Mouse (Mus musculus) forebrain, embryonic 15.5 days (tissue): ENCODE measurements around the gene Gm10778. TPM values are rescaled to one million over a fixed set of nuclear protein-coding genes. Genes with fewer than 3 reads are reported as not detected.
"Not testable (repeated sequence)": the region's sequence is repeated elsewhere in the genome, so short reads cannot be mapped to it uniquely, and the experiment has no call there.

ENCODE experiments used
- ATAC-seq: fragments of 200-750 bp; cut with Nextera tagmentation; replicated peaks from 2 replicates; pipeline ENCODE4 v1.8.0; 2017; ENCODE audit warnings: mild to moderate bottlenecking, moderate TSS enrichment, moderate library complexity
- H3K27ac ChIP-seq: fragments of 300-500 bp; sonication (generic); replicated peaks from 2 replicates; pipeline ENCODE4 v1.5.1; 2015; ENCODE audit warnings: mild to moderate bottlenecking, inconsistent platforms
- H3K27me3 ChIP-seq: fragments of 300-500 bp; sonication (generic); 2 replicates; pipeline ENCODE4 v1.6.1; 2015; ENCODE audit warnings: inconsistent platforms
- H3K36me3 ChIP-seq: fragments of 300-500 bp; sonication (generic); 2 replicates; pipeline ENCODE4 v1.6.1; 2015; ENCODE audit warnings: mild to moderate bottlenecking, inconsistent platforms
- H3K4me1 ChIP-seq: fragments of 300-500 bp; sonication (generic); 2 replicates; pipeline ENCODE4 v1.6.1; 2015; ENCODE audit warnings: inconsistent platforms
- H3K4me2 ChIP-seq: fragments of 300-500 bp; sonication (generic); replicated peaks from 2 replicates; pipeline ENCODE4 v1.6.1; 2015; ENCODE audit warnings: mild to moderate bottlenecking, inconsistent platforms
- H3K4me3 ChIP-seq: fragments of 300-500 bp; sonication (generic); 2 replicates; pipeline ENCODE4 v1.5.1; 2015; ENCODE audit warnings: mild to moderate bottlenecking, inconsistent platforms
- H3K9ac ChIP-seq: fragments of 300-500 bp; sonication (generic); replicated peaks from 2 replicates; pipeline ENCODE4 v1.6.1; 2015; ENCODE audit warnings: mild to moderate bottlenecking, inconsistent platforms
- H3K9me3 ChIP-seq: fragments of 300-500 bp; sonication (generic); 2 replicates; pipeline ENCODE4 v1.6.1; 2016; ENCODE audit warnings: inconsistent platforms
- WGBS: fragments of 180-500 bp; shearing (Covaris S2); methylation state at CpG from one replicate; pipeline ENCODE4 v1.1.7; 2015; ENCODE audit warnings: mixed read lengths; 5-methylcytosine and 5-hydroxymethylcytosine counted together
- polyA plus RNA-seq: library from polyadenylated mRNA; unstranded; fragments of >200 nt; fragmentation: Nextera tagmentation; extraction: Ambion mirVana; gene quantifications from 2 replicates; pipeline ENCODE4 v1.2.1, GENCODE M21; 2015

Gene Gm10778
- 6.3 and 6.9 TPM in 2 replicates for polyA plus RNA-seq

- Histone ChIP-seq H3K36me3 (peaks cover 15% of the 10 kb centered on the region), H3K4me3 (peak within 1 kb of the TSS; percentile 53), H3K4me2 (peak within 1 kb of the TSS; percentile 55), H3K9ac (peak within 1 kb of the TSS; percentile 70), H3K27ac (peak within 1 kb of the TSS; percentile 86)
- ATAC-seq, result peak; percentile 97
- WGBS, result 3% methylated on average over 32 of the region's 52 CpGs
- not testable (repeated sequence) for H3K27me3 ChIP-seq, H3K9me3 ChIP-seq, H3K4me1 ChIP-seq
These were observed at the start of gene Gm10778 for GRCm38 (mm10) chr10:81648803-81649775. Gm10778 (plus strand) TSS chr10:81649059.

GRCm38 (mm10) chr10:81599630-81600029, 49.2 kb upstream of the Gm10778 start:
- H3K4me1 ChIP-seq, result peaks cover 50% of the 10 kb centered on the region
- no peaks in the 10 kb centered on the region for H3K36me3 ChIP-seq
- H3K9me3 ChIP-seq, result no peaks in the 10 kb centered on the region
- no peak overlapping the region for H3K4me2 ChIP-seq
- H3K9ac ChIP-seq, result no peak overlapping the region
- WGBS, result 79% methylated on average over 5 of the region's 5 CpGs
- no peak for ATAC-seq
- no peak overlapping the region for H3K4me3 ChIP-seq
- H3K27me3 ChIP-seq, result peaks cover 30% of the 10 kb centered on the region
- H3K27ac ChIP-seq, result no peak overlapping the region

- no peaks in the 10 kb centered on the region for H3K9me3 ChIP-seq
- H3K27me3 ChIP-seq, result peaks cover 25% of the 10 kb centered on the region; the same call in 1 of the 2 replicates
- ATAC-seq, result no peak
- WGBS, result 55% methylated on average over 10 of the region's 10 CpGs
- no peaks in the 10 kb centered on the region for H3K36me3 ChIP-seq
- H3K9ac ChIP-seq, result no peak overlapping the region
- no peak overlapping the region for H3K4me3 ChIP-seq
- H3K4me1 ChIP-seq, result peaks cover 53% of the 10 kb centered on the region
- H3K27ac ChIP-seq, result no peak overlapping the region
- H3K4me2 ChIP-seq, result no peak overlapping the region
These were observed 48.8 kb upstream of the Gm10778 start for GRCm38 (mm10) chr10:81600096-81600495.

- under 1% methylated on average over 28 of the region's 28 CpGs for WGBS
- no peak within 1 kb of the TSS for H3K27ac ChIP-seq
- no peaks in the 10 kb centered on the region for H3K36me3 ChIP-seq
- peak within 1 kb of the TSS; percentile 26 for H3K4me3 ChIP-seq
- peaks cover 18% of the 10 kb centered on the region; the same call in 1 of the 2 replicates for H3K27me3 ChIP-seq
- H3K9ac ChIP-seq, result no peak within 1 kb of the TSS
- peaks cover 53% of the 10 kb centered on the region for H3K4me1 ChIP-seq
- peak; percentile 72 for ATAC-seq
- H3K9me3 ChIP-seq, result no peaks in the 10 kb centered on the region
- H3K4me2 ChIP-seq, result peak within 1 kb of the TSS; percentile 40
These were observed 48.1 kb upstream of the Gm10778 start, which contains the start of gene Tle6 for GRCm38 (mm10) chr10:81600738-81601203. Tle6 (minus strand) TSS chr10:81601073.

- Histone ChIP-seq H3K9me3 (no peaks in the 10 kb centered on the region), H3K27ac (no peak overlapping the region), H3K36me3 (no peaks in the 10 kb centered on the region), H3K4me3 (no peak overlapping the region), H3K27me3 (peaks cover 13% of the 10 kb centered on the region; the same call in 1 of the 2 replicates), H3K4me1 (peaks cover 48% of the 10 kb centered on the region), H3K9ac (no peak overlapping the region), H3K4me2 (peak overlapping the region; percentile 40)
- 15% methylated on average over 7 of the region's 7 CpGs for WGBS
- no peak for ATAC-seq
These were observed 47.4 kb upstream of the Gm10778 start for GRCm38 (mm10) chr10:81601396-81601905.

- Histone ChIP-seq H3K4me1 (peaks cover 42% of the 10 kb centered on the region), H3K9me3 (no peaks in the 10 kb centered on the region), H3K9ac (no peak overlapping the region), H3K4me2 (no peak overlapping the region), H3K36me3 (no peaks in the 10 kb centered on the region), H3K27me3 (peaks cover 12% of the 10 kb centered on the region; the same call in 1 of the 2 replicates), H3K27ac (peak overlapping the region; percentile 12; the same call in 1 of the 2 replicates), H3K4me3 (no peak overlapping the region)
- 16% methylated on average over 4 of the region's 4 CpGs for WGBS
- no peak for ATAC-seq
These were observed 46.1 kb upstream of the Gm10778 start for GRCm38 (mm10) chr10:81602741-81603151.

- no peak for ATAC-seq
- Histone ChIP-seq H3K4me1 (peaks cover 38% of the 10 kb centered on the region), H3K27ac (peak overlapping the region; percentile 93), H3K4me3 (peak overlapping the region; percentile 54; the same call in 1 of the 2 replicates), H3K36me3 (no peaks in the 10 kb centered on the region), H3K4me2 (peak overlapping the region; percentile 93; the same call in 1 of the 2 replicates), H3K9me3 (no peaks in the 10 kb centered on the region), H3K27me3 (peaks cover 5% of the 10 kb centered on the region; the same call in 1 of the 2 replicates), H3K9ac (no peak overlapping the region)
- 84% methylated on average over 12 of the region's 12 CpGs for WGBS
These were observed 44.6 kb upstream of the Gm10778 start for GRCm38 (mm10) chr10:81604019-81604967.

- ATAC-seq, result peak; percentile 42
- Histone ChIP-seq H3K4me1 (peaks cover 38% of the 10 kb centered on the region), H3K27ac (peak overlapping the region; percentile 93), H3K4me2 (peak overlapping the region; percentile 93), H3K4me3 (peak overlapping the region; percentile 54), H3K27me3 (no peaks in the 10 kb centered on the region), H3K36me3 (no peaks in the 10 kb centered on the region), H3K9me3 (no peaks in the 10 kb centered on the region), H3K9ac (peak overlapping the region; percentile 47)
- 20% methylated on average over 29 of the region's 29 CpGs for WGBS
These were observed 43.7 kb upstream of the Gm10778 start for GRCm38 (mm10) chr10:81604968-81605665.

- Histone ChIP-seq H3K27ac (peak overlapping the region; percentile 93), H3K4me3 (peak overlapping the region; percentile 54), H3K4me2 (peak overlapping the region; percentile 93), H3K4me1 (peaks cover 37% of the 10 kb centered on the region), H3K9me3 (no peaks in the 10 kb centered on the region), H3K36me3 (no peaks in the 10 kb centered on the region), H3K9ac (peak overlapping the region; percentile 47), H3K27me3 (no peaks in the 10 kb centered on the region)
- peak; percentile 26 for ATAC-seq
- WGBS, result 2% methylated on average over 14 of the region's 14 CpGs
These were observed 43.2 kb upstream of the Gm10778 start for GRCm38 (mm10) chr10:81605666-81605973.

GRCm38 (mm10) chr10:81605974-81606751, 42.7 kb upstream of the Gm10778 start, which contains the start of gene BC025920:
BC025920 (plus strand) TSS chr10:81606270.
- H3K9me3 ChIP-seq, result no peaks in the 10 kb centered on the region
- H3K4me3 ChIP-seq, result peak within 1 kb of the TSS; percentile 54
- H3K4me1 ChIP-seq, result peaks cover 33% of the 10 kb centered on the region
- H3K36me3 ChIP-seq, result no peaks in the 10 kb centered on the region
- H3K4me2 ChIP-seq, result peak within 1 kb of the TSS; percentile 93
- peak; percentile 88 for ATAC-seq
- H3K27me3 ChIP-seq, result no peaks in the 10 kb centered on the region
- H3K9ac ChIP-seq, result peak within 1 kb of the TSS; percentile 64
- peak within 1 kb of the TSS; percentile 93 for H3K27ac ChIP-seq
- under 1% methylated on average over 39 of the region's 39 CpGs for WGBS
